Mouse (Mus musculus) hindbrain, postnatal 0 days (tissue): ENCODE measurements at regions not wholly inside any gene's neighbourhood (a gene's known extent, or its start where the extent isn't known, plus 50 kb on each side); places are given as distances from the start of the nearest gene placed in this dataset.
"Not testable (repeated sequence)": the region's sequence is repeated elsewhere in the genome, so short reads cannot be mapped to it uniquely, and the experiment has no call there.

Experiments used
- ATAC-seq: fragments of 200-750 bp; cut with Nextera tagmentation; 2 replicates; pipeline ENCODE4 v1.8.0; 2017; ENCODE audit warnings: mild to moderate bottlenecking, moderate TSS enrichment, moderate library complexity
- DNase-seq: peaks from one replicate; pipeline ENCODE4 v3.0.0-alpha.2; 2015; ENCODE audit warnings: low spot score
- H3K27ac ChIP-seq: fragments of 300-500 bp; sonication (generic); 2 replicates; pipeline ENCODE4 v1.5.1; 2014; ENCODE audit warnings: mild to moderate bottlenecking
- H3K27me3 ChIP-seq: fragments of 300-500 bp; sonication (generic); 2 replicates; pipeline ENCODE4 v1.6.1; 2014; ENCODE audit warnings: low read length, mixed read lengths; ENCODE audit not compliant: insufficient read depth
- H3K36me3 ChIP-seq: fragments of 300-500 bp; sonication (generic); 2 replicates; pipeline ENCODE4 v1.6.1; 2014; ENCODE audit warnings: low read length, mixed read lengths; ENCODE audit not compliant: insufficient read depth
- H3K4me1 ChIP-seq: fragments of 300-500 bp; sonication (generic); 2 replicates; pipeline ENCODE4 v1.6.1; 2014; ENCODE audit warnings: antibody characterized with exemption, low read length, mixed read lengths; ENCODE audit not compliant: insufficient read depth
- H3K4me2 ChIP-seq: fragments of 300-500 bp; sonication (generic); 2 replicates; pipeline ENCODE4 v1.6.1; 2014; ENCODE audit warnings: low read depth, mild to moderate bottlenecking, low read length, moderate library complexity, mixed read lengths
- H3K4me3 ChIP-seq: fragments of 300-500 bp; sonication (generic); 2 replicates; pipeline ENCODE4 v1.5.1; 2014; ENCODE audit warnings: low read length
- H3K9ac ChIP-seq: fragments of 300-500 bp; sonication (generic); replicated peaks from 2 replicates; pipeline ENCODE4 v1.6.1; 2014; ENCODE audit warnings: mild to moderate bottlenecking, low read length, moderate library complexity, mixed read lengths
- H3K9me3 ChIP-seq: fragments of 300-500 bp; sonication (generic); 2 replicates; pipeline ENCODE4 v1.6.1; 2016; ENCODE audit warnings: low read length, mixed read lengths
- CTCF ChIP-seq: IDR thresholded peaks from 2 replicates; pipeline ENCODE4 v1.5.1; 2016; ENCODE audit warnings: antibody characterized with exemption, control low read depth, low read depth
- WGBS: fragments of 180-500 bp; shearing (Covaris S2); extraction: QIAGEN DNeasy Blood & Tissue Kit; methylation state at CpG from one replicate; pipeline ENCODE4 v1.1.7; 2014; 5-methylcytosine and 5-hydroxymethylcytosine counted together

GRCm38 (mm10) chr14:40561886-40562285 lies 331.2 kb downstream of the Sh2d4b start:
- H3K4me2 ChIP-seq, result no peak overlapping the region
- no peak overlapping the region for H3K27ac ChIP-seq
- WGBS, result 73% methylated on average over 8 of the region's 8 CpGs
- no peak overlapping the region for H3K4me3 ChIP-seq
- no peak for TF ChIP-seq CTCF
- no peak overlapping the region for H3K9ac ChIP-seq
- no peaks in the 10 kb centered on the region for H3K36me3 ChIP-seq
- H3K27me3 ChIP-seq, result no peaks in the 10 kb centered on the region
- no peaks in the 10 kb centered on the region for H3K4me1 ChIP-seq
- no peaks in the 10 kb centered on the region for H3K9me3 ChIP-seq
- DNase-seq (peak; percentile 44), ATAC-seq (0 out of 2 replicates have a peak, but pooled peaks have one; percentile 47)

- not testable (repeated sequence) for DNase-seq, H3K9me3 ChIP-seq, H3K27ac ChIP-seq, H3K27me3 ChIP-seq, H3K36me3 ChIP-seq, H3K4me1 ChIP-seq, H3K4me3 ChIP-seq, H3K4me2 ChIP-seq, ATAC-seq, H3K9ac ChIP-seq
- WGBS, result 90% methylated on average over 7 of the region's 12 CpGs
Observed at GRCm38 (mm10) chr14:40546421-40546820, 346.6 kb downstream of the Sh2d4b start.

GRCm38 (mm10) chr14:40533031-40533430 lies 360.0 kb downstream of the Sh2d4b start:
- H3K4me1 ChIP-seq, result no peaks in the 10 kb centered on the region
- ATAC-seq, result no peak
- H3K27ac ChIP-seq, result no peak overlapping the region
- WGBS, result 88% methylated on average over 2 of the region's 2 CpGs
- TF ChIP-seq CTCF, result no peak
- DNase-seq, result no peak
- no peaks in the 10 kb centered on the region for H3K9me3 ChIP-seq
- H3K4me2 ChIP-seq, result no peak overlapping the region
- no peak overlapping the region for H3K4me3 ChIP-seq
- H3K27me3 ChIP-seq, result no peaks in the 10 kb centered on the region
- H3K36me3 ChIP-seq, result no peaks in the 10 kb centered on the region
- no peak overlapping the region for H3K9ac ChIP-seq

GRCm38 (mm10) chr14:40514679-40515078 lies 378.4 kb downstream of the Sh2d4b start:
- H3K4me2 ChIP-seq, result no peak overlapping the region
- ATAC-seq (no peak), DNase-seq (no peak)
- no peaks in the 10 kb centered on the region for H3K36me3 ChIP-seq
- H3K4me3 ChIP-seq, result no peak overlapping the region
- no peaks in the 10 kb centered on the region for H3K9me3 ChIP-seq
- TF ChIP-seq CTCF, result no peak
- no peaks in the 10 kb centered on the region for H3K27me3 ChIP-seq
- no peak overlapping the region for H3K9ac ChIP-seq
- H3K4me1 ChIP-seq, result no peaks in the 10 kb centered on the region
- H3K27ac ChIP-seq, result no peak overlapping the region
